Mouse (Mus musculus) frontal cortex, adult (tissue): ENCODE results near the gene Pgam2.

ENCODE experiments used
- ATAC-seq: cut with Nextera tagmentation; 2 replicates; pipeline ENCODE4 v1.9.2; 2017; ENCODE audit warnings: mild to moderate bottlenecking, moderate library complexity, mixed read lengths; ENCODE audit not compliant: low TSS enrichment

Gene Pgam2

DNA sequence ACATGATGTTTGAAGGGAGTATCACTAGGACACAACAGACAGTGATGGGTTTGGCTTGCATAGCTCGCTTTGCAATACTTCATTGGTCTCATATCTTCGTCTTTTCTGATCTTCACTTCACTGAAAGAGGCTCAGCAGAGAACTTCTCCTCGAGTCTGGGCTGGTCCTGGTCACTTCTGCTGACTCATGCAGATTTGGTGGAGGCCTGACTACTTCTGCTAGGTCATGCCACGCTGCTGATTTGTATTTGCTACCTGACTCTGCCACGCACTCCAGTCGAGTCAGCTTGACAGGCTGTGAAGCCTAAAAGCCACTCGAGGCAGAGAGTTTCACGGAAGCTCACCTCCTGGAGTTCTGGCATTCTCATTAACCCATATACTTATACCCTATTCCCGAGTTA is 4.4 kb upstream of the Pgam2 start:
- ATAC-seq: no peak

DNA sequence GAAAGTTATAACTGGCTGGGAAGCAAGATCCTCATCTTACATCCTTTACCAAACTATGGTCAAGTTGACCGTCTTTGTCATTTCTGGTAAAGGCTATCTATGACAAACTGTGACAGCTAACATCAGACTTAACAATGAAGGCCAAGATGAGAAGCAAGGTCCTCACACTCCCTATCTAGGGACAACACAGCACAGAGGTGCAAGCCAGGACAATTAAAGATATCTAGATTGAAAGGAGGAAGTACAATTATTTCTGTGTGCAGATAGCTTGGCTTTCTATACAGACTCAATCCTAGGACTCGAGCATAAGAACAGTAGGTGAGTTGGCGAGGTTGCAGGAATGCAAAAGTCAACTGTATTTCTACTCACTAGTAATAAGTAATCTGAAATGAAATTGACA is 2.2 kb upstream of the Pgam2 start:
- no peak for ATAC-seq

- ATAC-seq: no peak
These were observed 641 bp upstream of the Pgam2 start for GRCm38 (mm10) chr11:5804174-5804573.

DNA sequence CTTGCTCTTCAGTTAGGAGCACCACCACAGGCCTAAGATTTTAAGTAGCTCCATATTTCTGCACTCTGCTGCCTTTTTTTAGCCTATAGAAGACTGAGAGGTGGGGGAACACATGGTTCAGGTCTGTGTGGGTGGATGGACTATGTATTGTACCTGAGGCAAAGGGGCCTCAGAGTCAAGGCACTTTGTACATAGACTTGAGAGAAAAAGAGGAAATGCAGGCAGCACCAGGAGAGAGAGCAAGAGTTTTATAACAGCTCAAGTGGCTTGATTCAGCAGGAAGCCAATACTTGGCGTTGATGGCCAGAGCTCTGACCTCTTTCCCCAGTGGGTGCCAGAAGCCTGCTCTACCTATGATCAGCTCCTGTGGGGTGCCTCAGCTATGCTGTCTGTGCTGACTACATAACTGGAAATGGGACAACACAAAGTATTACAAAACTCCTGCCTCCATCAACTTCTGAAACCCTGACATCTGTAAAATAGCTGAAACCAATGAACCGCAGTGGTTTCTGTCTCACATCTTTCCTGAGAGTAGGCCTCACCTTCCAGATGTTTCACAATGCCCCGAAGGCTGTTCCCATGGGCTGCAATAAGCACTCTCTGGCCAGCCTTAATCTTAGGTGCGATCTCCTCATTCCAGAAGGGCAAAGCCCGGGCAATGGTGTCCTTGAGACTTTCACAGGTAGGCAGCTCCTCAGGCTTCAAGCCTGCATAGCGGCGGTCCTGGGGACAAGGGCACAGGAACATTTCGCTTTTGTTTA is 896 bp downstream of the Pgam2 start:
- ATAC-seq: peak; percentile 14; the same call in 1 of the 2 replicates

- ATAC-seq: no peak
These were observed 1.5 kb downstream of the Pgam2 start for GRCm38 (mm10) chr11:5802005-5802404.

DNA sequence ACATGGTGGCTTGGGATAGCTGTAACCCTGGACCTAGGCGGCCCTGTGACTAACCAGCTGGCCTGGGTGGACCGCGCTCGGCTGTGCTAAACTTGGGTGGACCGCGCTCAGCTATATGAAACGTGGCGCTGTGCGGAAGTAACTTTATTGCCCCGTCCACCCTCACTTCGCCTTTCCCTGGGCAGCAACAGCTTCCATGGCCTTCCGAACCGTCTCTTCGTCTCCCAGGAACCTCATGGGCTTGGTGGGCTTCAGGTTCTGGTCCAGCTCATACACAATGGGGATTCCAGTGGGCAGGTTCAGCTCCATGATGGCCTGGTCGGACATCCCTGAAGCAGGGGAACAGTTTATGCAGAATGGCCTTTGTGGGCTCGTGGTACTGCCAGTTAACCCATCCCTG is 2.0 kb downstream of the Pgam2 start:
- ATAC-seq: no peak

GRCm38 (mm10) chr11:5799621-5800490 is 3.7 kb downstream of the Pgam2 start:
- ATAC-seq: no peak

DNA sequence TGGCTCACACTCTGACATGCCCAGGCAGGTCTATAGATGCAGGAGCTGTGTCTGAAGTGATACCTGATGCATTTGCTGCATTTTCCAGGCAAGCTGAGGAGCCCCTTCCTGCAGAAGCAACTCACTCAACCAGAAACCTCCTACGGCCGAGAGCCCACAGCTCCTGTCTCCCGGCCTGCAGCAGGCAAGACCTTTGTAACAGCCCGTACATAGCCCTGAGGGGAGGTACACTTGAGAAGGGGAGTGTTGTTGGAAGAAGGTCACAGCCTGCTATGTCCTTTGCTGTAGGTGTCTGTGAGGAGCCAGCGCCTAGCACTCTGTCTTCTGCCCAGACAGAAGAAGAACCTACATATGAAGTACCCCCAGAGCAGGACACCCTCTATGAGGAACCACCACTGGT is 5.6 kb downstream of the Pgam2 start:
- no peak for ATAC-seq

DNA sequence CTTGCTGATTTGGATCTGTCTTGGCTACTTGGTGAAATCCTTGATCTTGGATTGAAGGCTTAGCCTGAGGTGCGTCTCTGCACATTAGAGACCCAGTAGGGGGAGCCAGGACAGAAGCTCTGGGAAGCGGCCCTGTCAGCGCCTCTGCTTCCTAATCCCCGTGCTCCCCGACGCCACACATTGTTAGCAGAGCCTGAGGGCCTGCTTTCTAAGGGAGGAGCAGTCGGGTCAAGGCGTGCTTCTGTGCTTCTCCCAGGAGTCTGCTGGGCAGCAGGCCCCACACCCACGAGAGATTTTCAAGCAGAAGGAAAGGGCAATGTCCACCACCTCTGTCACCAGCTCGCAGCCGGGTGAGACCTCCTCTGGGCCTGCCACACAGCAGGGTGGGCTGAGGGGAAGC is 6.2 kb downstream of the Pgam2 start:
- no peak for ATAC-seq

- no peak for ATAC-seq
These were observed 6.6 kb downstream of the Pgam2 start for GRCm38 (mm10) chr11:5796939-5797338.

GRCm38 (mm10) chr11:5795706-5796105 is 7.8 kb downstream of the Pgam2 start:
- peak; percentile 76 for ATAC-seq

- no peak for ATAC-seq
These were observed 8.2 kb downstream of the Pgam2 start for GRCm38 (mm10) chr11:5795290-5795689.

- no peak for ATAC-seq
These were observed 13.1 kb downstream of the Pgam2 start for GRCm38 (mm10) chr11:5790431-5790830.

DNA sequence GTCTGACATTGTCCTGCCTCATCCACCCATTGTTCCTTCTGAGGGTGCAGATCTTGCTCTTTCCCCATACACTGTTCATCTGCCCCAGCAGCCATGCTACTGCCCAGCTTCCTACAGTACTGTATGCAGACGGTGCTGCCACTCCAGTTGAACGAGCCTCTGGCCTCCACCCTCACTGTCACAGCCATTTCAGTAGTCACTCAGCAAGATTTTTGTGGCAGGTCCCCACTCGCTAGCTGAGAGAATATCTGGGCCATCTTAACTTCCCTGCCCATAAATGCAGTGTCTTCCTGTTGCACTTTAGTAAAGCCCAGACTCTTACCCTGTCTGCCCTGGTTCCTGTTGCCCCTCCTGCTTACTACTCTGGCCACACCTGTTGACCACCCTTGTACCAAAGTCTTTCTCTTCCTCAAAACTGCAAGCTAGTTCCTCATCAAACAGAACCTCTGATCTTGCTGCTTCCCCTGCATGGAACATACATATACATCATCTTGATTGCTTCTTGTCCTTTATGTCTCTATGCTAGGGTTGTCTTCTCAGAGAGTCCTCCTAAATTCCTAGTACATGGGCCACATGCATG is 13.7 kb downstream of the Pgam2 start:
- ATAC-seq: no peak

DNA sequence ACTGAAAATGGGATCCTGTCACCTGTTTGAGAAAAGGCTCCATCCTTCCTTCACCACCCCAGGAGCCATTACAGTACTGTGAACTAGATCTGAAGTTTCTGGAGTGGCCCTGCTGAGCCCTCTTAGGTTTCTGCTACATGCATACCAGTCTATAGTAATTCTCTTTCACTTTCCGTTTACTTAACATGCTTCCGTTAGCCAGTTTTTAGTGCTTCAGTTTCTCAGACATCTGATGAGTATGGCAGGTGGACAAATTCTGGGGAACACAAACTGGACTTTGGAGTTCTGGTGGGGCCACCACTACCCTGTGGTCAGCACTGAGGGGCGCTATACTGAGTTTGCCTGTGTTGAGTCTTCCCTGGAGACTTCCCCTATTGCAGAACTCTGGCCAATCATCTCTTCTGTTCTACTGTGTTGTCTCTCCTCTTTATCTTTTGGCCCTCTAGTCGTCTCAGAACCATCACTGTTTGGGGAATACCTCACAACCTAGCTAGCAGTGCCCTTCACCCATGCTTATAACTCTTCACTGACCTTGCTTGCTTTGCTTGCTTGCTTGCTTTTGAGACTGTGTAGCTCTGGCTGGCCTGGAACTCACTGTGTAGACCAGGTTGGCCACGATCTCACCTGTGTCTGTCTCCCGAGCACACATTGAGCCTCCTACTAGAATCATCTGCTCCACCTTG is 14.3 kb downstream of the Pgam2 start:
- no peak for ATAC-seq

DNA sequence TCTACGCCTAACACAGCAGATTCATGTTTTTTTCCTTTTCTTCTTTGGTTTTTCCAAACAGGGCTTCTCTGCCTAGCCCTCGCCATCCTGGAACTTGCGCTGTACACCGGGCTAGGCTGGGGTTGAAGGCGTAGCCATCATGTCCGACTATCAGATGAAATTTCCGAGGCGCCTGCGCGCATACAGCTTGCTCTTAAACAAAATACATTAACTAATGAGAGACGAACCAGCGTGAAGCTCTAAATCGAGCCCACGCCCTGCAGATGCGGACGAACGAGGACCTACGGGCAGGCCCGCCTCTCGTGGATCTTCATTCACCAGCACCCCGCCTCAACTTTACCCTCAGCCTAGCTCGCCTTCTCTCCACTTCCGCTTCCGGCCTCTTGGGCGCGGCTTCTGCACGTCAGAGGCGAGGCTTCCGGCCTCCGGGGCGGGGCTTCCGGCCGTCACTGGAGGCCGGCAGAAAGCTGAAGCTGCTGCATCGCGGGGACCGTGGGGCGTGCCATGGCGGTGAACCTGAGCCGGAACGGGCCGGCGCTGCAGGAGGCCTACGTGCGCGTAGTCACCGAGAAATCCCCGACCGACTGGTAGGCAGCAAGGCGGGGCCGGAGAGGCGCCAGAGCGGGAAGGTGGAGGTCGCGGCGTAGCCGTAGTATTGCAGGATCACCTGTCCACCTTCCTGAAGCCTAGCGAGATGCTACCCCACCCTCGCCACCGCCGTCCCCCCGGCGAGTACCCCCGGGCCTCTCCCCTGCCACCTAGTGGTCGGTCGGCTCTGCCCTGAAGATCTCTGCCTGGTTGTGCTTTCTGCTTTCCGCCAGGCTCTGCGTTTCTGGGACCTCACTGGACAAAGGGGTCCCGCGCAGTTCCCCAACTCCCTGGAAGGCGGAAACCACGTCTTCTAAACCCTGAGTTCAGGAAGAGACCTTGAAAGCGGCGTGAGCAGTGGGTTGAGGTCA is 15.2 kb downstream of the Pgam2 start, which contains the start of gene Dbnl:
Gene Dbnl, plus strand, starts transcription at position 433 of the 959 bp plus-strand sequence.
- ATAC-seq: peak; percentile 95

DNA sequence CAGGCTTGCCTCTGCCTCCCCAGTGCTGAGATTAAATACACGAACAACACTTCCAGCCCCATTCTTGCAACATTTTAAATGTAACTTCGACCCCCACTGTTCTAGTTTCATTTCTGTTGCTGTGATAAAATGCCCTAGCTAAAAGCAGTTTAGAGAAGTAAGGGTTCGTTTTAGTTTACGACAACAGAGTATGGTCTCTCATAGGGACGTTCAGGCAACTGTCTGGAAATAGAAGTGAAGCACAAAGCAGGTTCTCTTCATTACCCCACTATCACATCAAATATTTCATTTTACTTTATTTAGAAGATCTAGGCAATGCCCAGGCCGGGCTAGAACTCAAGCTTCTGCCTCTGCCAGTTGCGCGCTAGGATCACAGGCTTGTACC is 15.9 kb downstream of the Pgam2 start:
- ATAC-seq: no peak

- ATAC-seq: no peak
These were observed 17.8 kb downstream of the Pgam2 start for GRCm38 (mm10) chr11:5785732-5786131.

DNA sequence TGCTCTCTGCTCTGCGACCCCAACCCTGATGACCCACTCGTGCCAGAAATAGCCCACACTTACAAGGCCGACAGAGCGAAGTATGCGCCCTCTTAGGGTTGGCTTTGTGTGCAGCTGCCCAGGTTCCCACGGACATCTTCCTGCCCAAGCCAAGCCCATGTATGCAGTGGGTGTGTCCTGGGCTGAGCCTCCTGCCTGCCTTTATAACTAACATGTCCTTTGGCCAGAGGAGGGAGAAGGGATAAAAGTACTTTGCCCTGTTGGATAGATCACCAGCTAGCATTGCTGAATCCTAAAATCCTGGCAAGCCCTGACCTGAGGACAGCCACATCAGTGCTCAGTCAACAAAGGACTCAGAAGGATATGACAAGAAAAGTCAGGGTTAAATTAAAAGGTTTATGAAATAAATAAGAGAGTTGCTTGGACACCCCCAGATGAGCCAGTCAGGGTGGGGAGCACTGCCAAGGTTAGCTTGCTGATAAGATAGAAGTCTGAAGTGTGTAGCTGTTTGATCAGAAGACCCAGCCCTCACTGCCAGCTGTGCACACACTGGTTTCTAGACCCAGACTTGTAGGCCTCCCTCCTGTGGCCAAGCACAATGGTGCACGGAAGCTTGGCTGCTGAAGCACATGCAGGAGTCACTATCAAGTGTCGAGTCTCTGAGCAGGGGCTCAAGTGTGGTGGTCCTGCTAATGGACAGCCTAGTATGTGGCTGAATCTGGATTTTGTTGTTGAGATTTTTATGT is 21.2 kb downstream of the Pgam2 start:
- ATAC-seq: no peak

DNA sequence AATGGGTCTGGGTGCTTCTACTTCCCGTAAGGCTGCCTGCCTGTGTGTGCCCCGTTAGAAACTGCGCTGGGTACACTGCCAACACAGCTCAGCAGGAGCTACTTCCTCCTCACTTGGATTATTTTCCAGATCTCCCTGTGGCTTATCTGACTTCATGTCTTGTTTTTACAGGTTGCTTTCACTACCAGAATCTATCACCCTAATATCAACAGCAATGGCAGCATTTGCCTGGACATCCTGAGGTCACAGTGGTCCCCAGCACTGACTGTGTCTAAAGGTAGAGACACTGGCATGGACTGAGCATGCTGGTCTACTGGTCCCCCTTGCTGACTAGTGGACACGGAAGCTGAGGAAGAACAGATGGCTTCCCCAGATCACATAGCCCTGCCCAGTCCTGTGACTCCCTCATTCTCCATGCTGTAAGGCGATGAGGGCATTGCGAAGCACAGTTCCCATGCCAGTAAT is 23.5 kb downstream of the Pgam2 start:
- peak; percentile 52; the same call in 1 of the 2 replicates for ATAC-seq
